Mouse (Mus musculus): ENCODE measurements around the gene En2. TPM values are rescaled to one million over a fixed set of nuclear protein-coding genes. Genes with fewer than 3 reads are reported as not detected.

En2 gene
- polyA plus RNA-seq, 1 experiment = not detected

DNA sequence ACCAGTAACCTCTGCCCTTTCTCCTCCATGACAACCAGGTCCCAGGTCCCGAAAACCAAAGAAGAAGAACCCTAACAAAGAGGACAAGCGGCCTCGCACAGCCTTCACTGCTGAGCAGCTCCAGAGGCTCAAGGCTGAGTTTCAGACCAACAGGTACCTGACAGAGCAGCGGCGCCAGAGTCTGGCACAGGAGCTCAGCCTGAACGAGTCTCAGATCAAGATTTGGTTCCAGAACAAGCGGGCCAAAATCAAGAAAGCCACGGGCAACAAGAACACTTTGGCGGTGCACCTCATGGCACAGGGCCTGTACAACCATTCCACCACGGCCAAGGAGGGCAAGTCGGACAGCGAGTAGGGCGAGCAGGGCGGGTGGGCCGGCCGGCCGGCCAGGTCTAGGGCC, 4.6 kb downstream of the En2 start:
- Histone ChIP-seq H3K4me1 (ENCODE audit: control insufficient read depth, insufficient read depth, insufficient read length, low read length) (peaks cover 5% of the 10 kb centered on the region), H3K4me3 (ENCODE audit: insufficient read depth, low read depth, low read length) (no peak overlapping the region), H3K27ac (replicated peaks; ENCODE audit: low read depth, low read length) (no peak overlapping the region)

DNA sequence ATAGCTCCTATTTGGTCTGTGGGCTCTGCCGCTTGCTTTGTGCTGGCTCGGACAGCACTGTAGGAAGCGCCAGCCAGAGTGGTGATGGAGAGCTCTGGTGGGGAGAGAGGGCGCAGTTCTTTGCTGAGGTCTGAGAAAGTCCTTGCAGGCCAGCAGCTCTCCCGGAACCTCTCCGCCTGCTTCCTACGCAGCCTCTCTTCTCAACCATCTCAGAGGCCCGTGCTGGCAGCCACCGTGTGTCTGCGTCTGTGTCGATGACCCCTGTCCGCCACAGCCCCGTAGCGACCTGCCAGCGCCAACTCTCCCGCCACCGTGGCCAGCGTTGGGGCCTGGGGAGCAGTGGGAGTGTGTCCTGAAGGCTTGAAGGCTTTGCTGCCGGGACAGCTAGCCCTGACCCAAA, 5.4 kb downstream of the En2 start:
- Histone ChIP-seq H3K27ac (replicated peaks; ENCODE audit: low read depth, low read length) (no peak overlapping the region), H3K4me3 (ENCODE audit: insufficient read depth, low read depth, low read length) (no peak overlapping the region), H3K4me1 (ENCODE audit: control insufficient read depth, insufficient read depth, insufficient read length, low read length) (peaks cover 5% of the 10 kb centered on the region)

- no peak overlapping the region for H3K4me3 ChIP-seq (ENCODE audit: insufficient read depth, low read depth, low read length)
- H3K27ac ChIP-seq (replicated peaks; ENCODE audit: low read depth, low read length) = no peak overlapping the region
- H3K4me1 ChIP-seq (ENCODE audit: control insufficient read depth, insufficient read depth, insufficient read length, low read length) = peaks cover 5% of the 10 kb centered on the region
These were observed 6.2 kb downstream of the En2 start for GRCm38 (mm10) chr5:28171667-28172066.

DNA sequence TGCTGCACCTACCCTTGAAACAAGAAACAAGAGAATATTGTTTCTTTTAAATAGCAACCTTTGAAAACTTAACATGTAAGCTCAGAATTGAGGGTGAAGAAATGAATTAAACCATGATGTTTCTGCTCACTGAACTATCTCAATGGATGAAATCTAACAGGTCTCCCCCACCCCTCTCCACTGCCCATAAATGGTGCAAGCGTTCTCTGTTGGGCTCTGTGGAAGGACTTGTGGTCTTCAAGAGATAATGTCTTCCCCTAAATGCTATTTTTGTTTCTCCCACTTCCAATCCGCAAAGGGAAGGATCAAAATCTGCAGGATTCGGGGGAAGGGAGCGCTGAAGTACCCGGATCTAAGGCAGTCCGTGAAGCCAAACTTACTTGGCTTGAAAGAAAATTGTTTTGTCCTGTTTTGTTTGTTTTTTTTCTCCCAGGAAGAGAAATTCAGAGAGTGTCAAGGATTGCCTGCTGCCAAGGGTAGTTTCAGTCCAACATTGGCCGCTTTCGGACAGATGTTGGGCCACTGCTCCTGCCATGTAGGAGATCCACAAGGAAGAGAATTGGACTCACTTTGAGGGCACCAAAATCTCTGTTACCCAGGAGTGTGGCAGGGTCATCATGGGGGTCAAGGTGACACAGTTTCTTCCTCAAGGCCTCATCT, 6.9 kb downstream of the En2 start:
- no peak overlapping the region for H3K4me3 ChIP-seq (ENCODE audit: insufficient read depth, low read depth, low read length)
- H3K27ac ChIP-seq (replicated peaks; ENCODE audit: low read depth, low read length) = no peak overlapping the region
- peaks cover 3% of the 10 kb centered on the region; the same call in 1 of the 2 replicates for H3K4me1 ChIP-seq (ENCODE audit: control insufficient read depth, insufficient read depth, insufficient read length, low read length)

DNA sequence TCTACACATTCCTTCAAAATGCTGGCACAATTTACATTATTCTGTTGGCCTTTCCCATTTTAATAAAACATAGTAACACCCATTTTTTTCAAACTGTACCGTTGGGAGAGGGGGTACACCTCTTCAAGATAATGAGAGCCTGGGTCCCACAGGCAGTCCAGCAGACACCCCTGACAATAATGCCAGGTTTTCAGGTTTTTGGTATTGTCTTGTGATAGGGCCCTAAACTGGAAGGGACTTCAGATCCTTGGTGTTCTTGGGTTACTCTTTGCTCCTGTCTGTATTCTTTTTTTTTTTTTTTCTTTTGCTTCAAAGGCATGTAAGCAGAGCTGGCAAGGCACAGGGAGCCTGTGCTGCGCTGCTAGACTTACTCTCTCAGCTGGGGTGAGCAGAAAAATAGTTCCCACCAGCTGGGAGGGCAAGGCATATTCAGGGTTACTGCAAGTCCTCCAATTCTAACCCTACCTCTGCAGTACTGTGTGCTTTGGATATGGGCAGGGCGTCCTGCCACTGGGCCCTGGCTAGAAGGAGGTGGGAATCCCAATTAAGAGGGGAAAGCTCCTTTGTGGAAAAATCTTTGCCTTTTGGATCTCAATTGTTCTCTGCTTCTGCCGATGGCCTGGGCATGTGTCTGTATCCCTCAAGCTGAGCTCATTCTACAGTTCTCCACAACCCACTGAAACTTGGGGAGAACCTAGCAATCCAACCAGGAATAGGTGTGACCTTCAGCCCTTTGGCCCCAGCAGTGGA, 7.6 kb downstream of the En2 start:
- Histone ChIP-seq H3K4me1 (ENCODE audit: control insufficient read depth, insufficient read depth, insufficient read length, low read length) (no peaks in the 10 kb centered on the region; the same call in 1 of the 2 replicates), H3K27ac (replicated peaks; ENCODE audit: low read depth, low read length) (no peak overlapping the region), H3K4me3 (ENCODE audit: insufficient read depth, low read depth, low read length) (no peak overlapping the region)

DNA sequence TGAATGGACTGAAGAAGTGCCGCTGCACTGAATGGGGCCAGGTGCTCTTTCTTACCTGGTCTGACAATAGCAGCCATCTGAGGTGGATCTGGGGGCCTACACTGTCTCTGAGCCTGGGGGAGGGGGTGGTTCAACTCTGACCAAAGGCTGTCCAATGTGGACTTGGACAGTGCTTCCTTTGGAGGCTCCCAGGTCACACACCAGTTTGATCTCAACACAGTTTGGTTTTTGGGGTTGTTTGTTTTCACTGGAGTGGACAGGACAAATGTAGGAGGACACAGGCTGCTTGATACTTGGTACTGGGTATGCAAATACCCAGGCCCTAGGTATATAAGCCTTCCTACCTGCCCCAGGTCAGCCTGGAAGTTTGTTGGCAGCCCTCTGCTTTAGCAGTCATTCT, 8.2 kb downstream of the En2 start:
- no peak overlapping the region for H3K27ac ChIP-seq (replicated peaks; ENCODE audit: low read depth, low read length)
- no peak overlapping the region for H3K4me3 ChIP-seq (ENCODE audit: insufficient read depth, low read depth, low read length)
- no peaks in the 10 kb centered on the region; the same call in 1 of the 2 replicates for H3K4me1 ChIP-seq (ENCODE audit: control insufficient read depth, insufficient read depth, insufficient read length, low read length)

DNA sequence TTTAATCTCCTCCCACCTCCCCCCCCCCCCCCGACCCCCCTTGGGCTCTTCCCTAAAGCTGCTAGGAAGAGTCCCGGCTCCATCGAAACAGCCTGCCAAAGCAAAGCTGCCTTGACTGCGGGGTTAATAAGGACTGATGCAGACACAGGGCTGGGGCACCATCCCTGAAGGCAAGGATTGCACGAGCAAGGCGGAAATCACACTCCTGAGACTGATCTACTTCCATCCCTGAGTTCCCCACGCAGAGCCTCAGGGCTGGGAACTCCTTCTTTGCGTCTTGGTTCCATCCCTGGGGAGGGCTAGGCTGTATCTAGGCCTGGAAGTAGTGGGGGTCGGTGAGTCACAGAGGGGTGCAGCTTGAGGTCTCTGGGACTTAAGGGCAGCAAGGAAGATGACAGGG, 8.6 kb downstream of the En2 start:
- Histone ChIP-seq H3K4me1 (ENCODE audit: control insufficient read depth, insufficient read depth, insufficient read length, low read length) (no peaks in the 10 kb centered on the region; the same call in 1 of the 2 replicates), H3K4me3 (ENCODE audit: insufficient read depth, low read depth, low read length) (no peak overlapping the region), H3K27ac (replicated peaks; ENCODE audit: low read depth, low read length) (no peak overlapping the region)

DNA sequence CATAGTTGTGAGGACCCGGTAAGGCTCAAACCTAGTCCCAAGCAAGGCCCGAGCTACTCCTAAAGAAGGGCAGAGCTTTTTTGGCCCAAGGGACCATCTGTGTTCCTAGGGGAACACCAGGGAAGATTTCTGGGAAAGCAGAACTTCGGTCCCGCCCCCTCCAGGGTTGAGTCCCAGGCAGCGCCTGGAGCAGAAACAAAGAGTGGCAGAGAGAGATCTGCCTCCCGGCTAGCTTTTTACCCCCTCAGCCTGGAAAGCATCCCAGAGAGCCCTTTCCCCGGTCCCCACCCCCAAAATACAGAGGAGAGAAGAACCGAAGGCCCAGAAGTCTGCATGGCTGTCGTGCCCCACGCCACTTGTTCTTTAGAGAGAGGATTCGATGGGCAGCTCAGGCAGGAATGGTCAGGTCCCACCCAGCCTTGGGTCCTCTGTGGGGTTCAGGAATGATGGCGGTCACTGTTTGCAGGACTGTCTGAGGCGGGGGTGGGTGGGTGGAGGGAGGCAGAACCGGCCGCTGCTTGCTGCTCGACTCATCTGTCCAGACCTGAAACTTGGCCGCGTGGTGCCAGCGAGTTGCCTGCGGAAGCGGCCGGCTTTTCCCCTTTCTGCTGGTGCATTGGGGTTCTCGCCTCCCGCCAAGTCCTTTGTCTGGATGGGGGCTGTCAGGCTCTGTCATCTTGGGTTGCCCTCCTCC, 9.5 kb downstream of the En2 start:
- no peak overlapping the region for H3K4me3 ChIP-seq (ENCODE audit: insufficient read depth, low read depth, low read length)
- H3K27ac ChIP-seq (replicated peaks; ENCODE audit: low read depth, low read length) = no peak overlapping the region
- no peaks in the 10 kb centered on the region for H3K4me1 ChIP-seq (ENCODE audit: control insufficient read depth, insufficient read depth, insufficient read length, low read length)

- no peaks in the 10 kb centered on the region for H3K4me1 ChIP-seq (ENCODE audit: control insufficient read depth, insufficient read depth, insufficient read length, low read length)
- no peak overlapping the region for H3K27ac ChIP-seq (replicated peaks; ENCODE audit: low read depth, low read length)
- no peak overlapping the region for H3K4me3 ChIP-seq (ENCODE audit: insufficient read depth, low read depth, low read length)
These were observed 10.1 kb downstream of the En2 start for GRCm38 (mm10) chr5:28175570-28175919.

DNA sequence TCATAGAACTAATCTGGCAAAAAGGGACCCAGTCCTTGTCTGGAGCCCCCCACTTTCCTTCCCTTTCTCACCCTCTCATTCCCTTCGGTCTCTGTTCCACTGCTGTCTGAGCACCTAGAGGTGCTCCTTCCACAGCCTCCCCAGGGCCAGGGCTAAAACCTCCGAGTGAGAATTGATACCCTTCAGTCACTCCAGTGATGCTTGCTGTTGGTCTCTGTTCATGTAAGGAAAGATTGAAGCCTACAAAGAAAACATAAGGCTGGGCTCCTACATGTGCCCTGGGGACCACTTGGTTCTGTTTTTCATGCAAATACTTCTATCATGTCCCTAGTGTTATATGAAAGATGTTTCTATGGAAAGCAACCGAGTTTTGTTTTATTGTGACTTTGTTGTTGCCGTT, 10.5 kb downstream of the En2 start:
- H3K4me1 ChIP-seq (ENCODE audit: control insufficient read depth, insufficient read depth, insufficient read length, low read length) = no peaks in the 10 kb centered on the region
- no peak overlapping the region for H3K4me3 ChIP-seq (ENCODE audit: insufficient read depth, low read depth, low read length)
- H3K27ac ChIP-seq (replicated peaks; ENCODE audit: low read depth, low read length) = no peak overlapping the region

DNA sequence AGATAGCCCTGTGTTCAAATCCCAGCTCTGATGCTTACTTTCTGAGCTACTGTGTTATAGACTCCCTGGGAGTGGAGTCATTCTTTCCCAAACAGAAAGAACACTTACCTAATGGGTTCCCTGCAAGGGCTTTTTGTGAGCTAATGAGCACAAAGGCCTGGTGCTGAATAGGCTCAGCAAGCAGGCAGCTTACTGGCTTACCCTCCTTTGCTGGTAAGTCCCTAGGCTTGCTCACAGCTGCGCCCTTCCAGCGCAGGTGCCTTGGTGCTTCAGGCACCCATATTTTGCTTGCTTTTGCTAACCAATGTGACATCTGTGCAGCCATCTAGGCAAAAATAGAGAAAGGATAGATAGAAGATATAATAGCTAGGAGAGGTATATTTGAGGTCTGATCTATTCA, 11.1 kb downstream of the En2 start:
- Histone ChIP-seq H3K27ac (replicated peaks; ENCODE audit: low read depth, low read length) (no peak overlapping the region), H3K4me1 (ENCODE audit: control insufficient read depth, insufficient read depth, insufficient read length, low read length) (no peaks in the 10 kb centered on the region)

DNA sequence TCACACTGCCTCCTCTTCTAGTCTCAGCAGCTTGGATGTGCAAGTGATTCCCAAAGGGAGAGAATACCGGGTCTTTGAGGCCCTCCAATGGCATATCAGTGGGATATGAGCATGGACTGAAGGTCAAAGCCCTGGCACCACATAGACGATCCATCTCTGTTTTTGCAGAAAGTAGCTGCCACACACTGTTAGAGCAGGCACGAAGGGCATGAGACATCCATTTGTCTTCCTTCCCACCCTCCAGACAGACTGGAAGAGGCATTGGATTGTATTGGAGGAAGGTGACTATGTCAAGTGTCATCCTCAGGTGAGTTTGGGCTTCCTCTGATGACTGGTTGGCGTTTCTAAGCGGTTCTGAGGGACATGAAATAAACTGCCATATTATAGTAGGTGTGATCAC, 12.8 kb downstream of the En2 start:
- Histone ChIP-seq H3K27ac (replicated peaks; ENCODE audit: low read depth, low read length) (no peak overlapping the region), H3K4me1 (ENCODE audit: control insufficient read depth, insufficient read depth, insufficient read length, low read length) (no peaks in the 10 kb centered on the region), H3K4me3 (ENCODE audit: insufficient read depth, low read depth, low read length) (no peak overlapping the region)

More for the DNA sequence above, 11.1 kb downstream of the En2 start:
- H3K4me3 ChIP-seq (ENCODE audit: insufficient read depth, low read depth, low read length) = no peak overlapping the region

GRCm38 (mm10) chr5:28179237-28179790, 13.8 kb downstream of the En2 start:
- no peak overlapping the region for H3K27ac ChIP-seq (replicated peaks; ENCODE audit: low read depth, low read length)
- H3K4me1 ChIP-seq (ENCODE audit: control insufficient read depth, insufficient read depth, insufficient read length, low read length) = no peaks in the 10 kb centered on the region
- no peak overlapping the region for H3K4me3 ChIP-seq (ENCODE audit: insufficient read depth, low read depth, low read length)

GRCm38 (mm10) chr5:28191201-28192098, 26.0 kb downstream of the En2 start:
- no peak overlapping the region for H3K4me3 ChIP-seq (ENCODE audit: insufficient read depth, low read depth, low read length)
- no peak overlapping the region for H3K27ac ChIP-seq (replicated peaks; ENCODE audit: low read depth, low read length)
- H3K4me1 ChIP-seq (ENCODE audit: control insufficient read depth, insufficient read depth, insufficient read length, low read length) = no peaks in the 10 kb centered on the region

- no peak overlapping the region for H3K27ac ChIP-seq (replicated peaks; ENCODE audit: low read depth, low read length)
- no peak overlapping the region for H3K4me3 ChIP-seq (ENCODE audit: insufficient read depth, low read depth, low read length)
- no peaks in the 10 kb centered on the region for H3K4me1 ChIP-seq (ENCODE audit: control insufficient read depth, insufficient read depth, insufficient read length, low read length)
These were observed 26.6 kb downstream of the En2 start for GRCm38 (mm10) chr5:28192099-28192454.

Data from brown adipose tissue, adult 24 weeks (tissue).